Comparison of ENCODE assay signal across 8 mouse cellular contexts in the genomic region with DNA sequence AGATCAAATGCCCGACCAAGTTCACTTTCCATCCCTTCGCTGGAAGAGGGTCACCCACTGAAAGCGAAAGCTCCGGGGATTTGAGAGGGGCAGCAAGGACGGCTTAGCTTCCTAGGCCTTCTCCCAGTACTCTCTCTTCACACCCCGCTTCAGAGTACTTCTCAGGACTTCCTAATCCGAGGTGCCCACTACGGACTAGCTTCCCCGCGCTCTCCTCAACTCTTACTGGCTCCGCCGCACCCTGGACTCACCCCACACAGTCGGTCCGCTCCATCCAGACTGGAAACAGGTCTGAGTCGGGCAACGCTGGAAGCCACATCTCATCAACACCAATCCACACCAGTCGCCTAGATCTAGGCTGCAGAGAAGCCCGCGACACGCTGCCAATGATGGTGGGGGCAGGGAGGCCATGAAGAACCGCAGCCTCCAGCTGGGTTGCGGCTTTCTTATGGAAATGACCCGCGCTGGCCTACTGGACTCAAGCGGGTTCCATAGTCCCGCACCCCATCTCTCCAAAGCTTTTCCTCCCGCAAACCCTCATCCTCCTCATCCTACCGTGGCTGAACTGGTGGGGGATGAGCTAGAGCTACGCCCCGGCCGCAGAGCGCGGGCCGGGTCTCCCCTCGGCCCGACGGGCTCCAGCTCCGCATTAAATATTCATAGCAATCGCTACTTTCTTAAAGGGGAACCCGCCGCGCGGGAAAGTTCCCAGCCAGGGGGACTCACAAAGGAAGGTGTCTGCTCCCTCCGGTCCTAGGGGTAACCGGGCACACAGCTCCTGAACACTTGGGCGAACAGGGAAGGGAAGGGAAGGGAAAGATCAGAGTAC. TPM values are rescaled to one million over a fixed set of nuclear protein-coding genes. Genes with fewer than 3 reads are reported as not detected.
A peak's percentile ranks its signal among the peaks of the same experiment; 100 is the strongest.
DNase-seq lines count a peak whose midpoint lies in the region; ATAC-seq and TF ChIP-seq lines count a peak whose summit lies in the region.

No protein-coding gene starts in this region.

- peaks cover 84% of the 10 kb centered on the region for H3K27me3 ChIP-seq in heart, embryonic 10.5 days (ENCODE audit: insufficient read depth, poor library complexity, severe bottlenecking)
- peaks cover 70% of the 10 kb centered on the region for H3K27me3 ChIP-seq in embryonic facial prominence, embryonic 15.5 days
- H3K27me3 ChIP-seq in intestine, postnatal 0 days (replicated peaks; ENCODE audit: control insufficient read depth, insufficient read depth, low read length): peaks cover 81% of the 10 kb centered on the region
- peaks cover 67% of the 10 kb centered on the region for H3K27me3 ChIP-seq in midbrain, embryonic 10.5 days (ENCODE audit: low read depth, poor library complexity, severe bottlenecking)

- under 1% methylated on average over 46 of the region's 46 CpGs for WGBS in heart, embryonic 10.5 days
- under 1% methylated on average over 46 of the region's 46 CpGs for WGBS in embryonic facial prominence, embryonic 15.5 days
- WGBS in intestine, postnatal 0 days: under 1% methylated on average over 46 of the region's 46 CpGs
- under 1% methylated on average over 46 of the region's 46 CpGs for WGBS in midbrain, embryonic 10.5 days

- H3K9me3 ChIP-seq in heart, embryonic 10.5 days: no peaks in the 10 kb centered on the region
- H3K9me3 ChIP-seq in embryonic facial prominence, embryonic 15.5 days (replicated peaks): no peaks in the 10 kb centered on the region
- H3K9me3 ChIP-seq in intestine, postnatal 0 days (ENCODE audit: control insufficient read depth): no peaks in the 10 kb centered on the region
- H3K9me3 ChIP-seq in midbrain, embryonic 10.5 days (replicated peaks): no peaks in the 10 kb centered on the region

- DNase-seq in heart, embryonic 10.5 days (ENCODE audit: low spot score): no peak
- DNase-seq in heart, postnatal 14 days: no peak
- DNase-seq in R1 (ENCODE audit: low read depth, low spot score): peak; percentile 42
- DNase-seq in midbrain, embryonic 10.5 days (ENCODE audit: low spot score): peak; percentile 80
- DNase-seq in spleen, postnatal 14 days (ENCODE audit: low spot score in 2 of 2): no peak
- DNase-seq in c-Kit-positive CD71-positive TER-119-positive erythroid progenitor cells, embryonic 14.5 days (ENCODE audit: low spot score): no peak

- H3K9ac ChIP-seq in embryonic facial prominence, embryonic 15.5 days: peak overlapping the region; percentile 7; the same call in 1 of the 2 replicates
- H3K9ac ChIP-seq in intestine, postnatal 0 days (ENCODE audit: low read depth, low read length): no peak overlapping the region

- no peaks in the 10 kb centered on the region for H3K36me3 ChIP-seq in heart, embryonic 10.5 days
- H3K36me3 ChIP-seq in embryonic facial prominence, embryonic 15.5 days: no peaks in the 10 kb centered on the region
- no peaks in the 10 kb centered on the region for H3K36me3 ChIP-seq in intestine, postnatal 0 days (ENCODE audit: control insufficient read depth, insufficient read depth)
- H3K36me3 ChIP-seq in midbrain, embryonic 10.5 days: peaks cover 19% of the 10 kb centered on the region

- peaks cover 12% of the 10 kb centered on the region; the same call in 1 of the 2 replicates for H3K4me1 ChIP-seq in heart, embryonic 10.5 days
- peaks cover 15% of the 10 kb centered on the region; the same call in 1 of the 2 replicates for H3K4me1 ChIP-seq in embryonic facial prominence, embryonic 15.5 days
- H3K4me1 ChIP-seq in intestine, postnatal 0 days (replicated peaks; ENCODE audit: control insufficient read depth, insufficient read depth, low read length): no peaks in the 10 kb centered on the region
- H3K4me1 ChIP-seq in midbrain, embryonic 10.5 days: peaks cover 61% of the 10 kb centered on the region

- TF ChIP-seq CTCF in intestine, postnatal 0 days (IDR thresholded peaks at IDR 0.05; ENCODE audit: low read depth): no peak

- ATAC-seq in embryonic facial prominence, embryonic 15.5 days (ENCODE audit: insufficient number of reproducible peaks, low FRiP score, low TSS enrichment, low read depth): no peak
- ATAC-seq in intestine, postnatal 0 days: no peak

- peak overlapping the region; percentile 60 for H3K4me3 ChIP-seq in heart, embryonic 10.5 days
- H3K4me3 ChIP-seq in embryonic facial prominence, embryonic 15.5 days (replicated peaks): peak overlapping the region; percentile 41
- H3K4me3 ChIP-seq in intestine, postnatal 0 days (ENCODE audit: low read depth, low read length): peak overlapping the region; percentile 44
- H3K4me3 ChIP-seq in midbrain, embryonic 10.5 days: peak overlapping the region; percentile 99

- H3K4me2 ChIP-seq in embryonic facial prominence, embryonic 15.5 days (replicated peaks): peak overlapping the region; percentile 66
- peak overlapping the region; percentile 68 for H3K4me2 ChIP-seq in intestine, postnatal 0 days (replicated peaks; ENCODE audit: low read depth)

- intact Hi-C loops in heart, postnatal 14 days (cut with DNase I): loop anchor here (5.0 to 10.0 kb wide), 3 partner anchors 819 to 1836 kb away; no protein-coding TSS in a partner anchor

- no peak overlapping the region; the same call in 1 of the 2 replicates for H3K27ac ChIP-seq in heart, embryonic 10.5 days
- peak overlapping the region; percentile 17; the same call in 1 of the 2 replicates for H3K27ac ChIP-seq in embryonic facial prominence, embryonic 15.5 days (replicated peaks)
- H3K27ac ChIP-seq in intestine, postnatal 0 days (ENCODE audit: low read depth, low read length): no peak overlapping the region
- H3K27ac ChIP-seq in midbrain, embryonic 10.5 days (replicated peaks): peak overlapping the region; percentile 96

RNA-seq across cellular contexts. Expression of a gene that starts 17.8 kb away (rescaled TPM):
- 0.03 and 0.43 TPM in 2 replicates for polyA plus RNA-seq in heart, embryonic 10.5 days (2016; fragmentation: Nextera tagmentation; extraction: Ambion mirVana)
- total RNA-seq in heart, postnatal 14 days (2021): not detected
- polyA plus RNA-seq in embryonic facial prominence, embryonic 15.5 days (2015; fragmentation: Nextera tagmentation; extraction: Ambion mirVana): 3.9 and 4.4 TPM in 2 replicates
- polyA plus RNA-seq in intestine, postnatal 0 days (2015; fragmentation: Nextera tagmentation; extraction: Ambion mirVana): 0.14 TPM in 1 of 2 replicates, not detected in the other
- 18.2 and 22.2 TPM in 2 replicates for polyA plus RNA-seq in midbrain, embryonic 10.5 days (2016; fragmentation: Nextera tagmentation; extraction: Ambion mirVana)

Comparison
In these comparisons a context has a peak if more than half of its experiments do, and no peak if none do; other contexts are left out.
1. DNase-seq: peak in R1 (single experiment) and midbrain, embryonic 10.5 days (single experiment); none in heart, embryonic 10.5 days (single experiment), heart, postnatal 14 days (0 of 2), spleen, postnatal 14 days (0 of 2) and c-Kit-positive CD71-positive TER-119-positive erythroid progenitor cells, embryonic 14.5 days (single experiment).
2. H3K27ac ChIP-seq: peak in embryonic facial prominence, embryonic 15.5 days (single experiment) and midbrain, embryonic 10.5 days (single experiment); none in heart, embryonic 10.5 days (single experiment) and intestine, postnatal 0 days (single experiment).
3. H3K4me3 ChIP-seq: peak in every context shown above with its lines; median percentile 99 in midbrain, embryonic 10.5 days; 60 in heart, embryonic 10.5 days; 44 in intestine, postnatal 0 days; 41 in embryonic facial prominence, embryonic 15.5 days.